29 mouse cellular contexts compared by ENCODE assay signal in the genomic region with DNA sequence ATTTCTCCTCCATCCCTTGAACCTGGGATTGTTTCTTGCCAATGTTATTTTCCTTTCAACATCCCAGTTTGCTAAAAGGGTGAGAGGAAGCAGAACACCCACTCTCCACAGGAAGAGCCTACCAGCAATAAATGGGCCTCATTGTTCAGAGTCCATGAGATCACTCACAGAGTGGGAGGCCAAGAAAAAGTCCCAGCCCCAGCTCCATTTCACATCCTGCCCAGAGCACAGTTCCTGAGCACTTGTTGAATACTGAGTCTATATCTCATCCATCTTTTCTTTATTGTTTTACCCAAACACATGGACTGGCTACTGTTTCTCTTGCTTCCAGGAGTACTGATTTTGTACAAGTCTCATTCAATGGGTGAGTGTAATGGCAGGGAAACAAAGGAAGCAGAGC. TPM values are rescaled to one million over a fixed set of nuclear protein-coding genes. Genes with fewer than 3 reads are reported as not detected.
DNase-seq lines count a peak whose midpoint lies in the region; TF ChIP-seq lines count a peak whose summit lies in the region.
"Had no signal": no experiment of that assay in that cellular context is flagged by ENCODE, and none has a peak within 500 bp of the region (broad histone marks: within the 10 kb centered on the region; RNA-seq: fewer than 3 reads in every experiment).

TSS of gene Gm17677 (plus strand) at position 301 of the 400 bp plus-strand sequence.

- TF ChIP-seq POLR2A in heart, adult 2 months (IDR thresholded peaks at IDR 0.05; ENCODE audit: insufficient read depth, low read depth, low read length), result no peak

- TF ChIP-seq EP300 in heart, adult 2 months (IDR thresholded peaks at IDR 0.05; ENCODE audit: insufficient read depth, low read depth, low read length), result no peak

- H3K36me3 ChIP-seq in heart, adult 2 months (ENCODE audit: control insufficient read depth, insufficient read depth, low read length), result no peaks in the 10 kb centered on the region
- H3K36me3 ChIP-seq: G1E had no signal

- H3K9ac ChIP-seq in heart, adult 2 months (ENCODE audit: low read depth, low read length), result no peak within 1 kb of the TSS

- intact Hi-C loops in heart, adult 2 months (cut with DNase I), result no loop called here
- intact Hi-C loops in heart, postnatal 10 days (cut with DNase I), result no loop called here

- no peaks in the 10 kb centered on the region for H3K27me3 ChIP-seq in heart, adult 2 months (ENCODE audit: control insufficient read depth, insufficient read depth, low read length)

- H3K4me3 ChIP-seq in heart, adult 2 months, result no peak within 1 kb of the TSS

- H3K4me1 ChIP-seq in heart, adult 2 months (ENCODE audit: control insufficient read depth, insufficient read depth, low read length), result no peaks in the 10 kb centered on the region

- TF ChIP-seq CTCF in heart, adult 2 months (IDR thresholded peaks at IDR 0.05), result no peak

- no peaks in the 10 kb centered on the region for H3K79me2 ChIP-seq in heart, adult 2 months (replicated peaks; ENCODE audit: control insufficient read depth, insufficient read depth, low read length)

- peak; percentile 8 for DNase-seq in 3T3-L1 (ENCODE audit: low read depth, low spot score)
- DNase-seq in Muller cell, postnatal 12 days (ENCODE audit: inconsistent ontology term), result peak; percentile 20
- peak; percentile 1 for DNase-seq in gonadal fat pad, adult 2 months (ENCODE audit: low read depth)
- DNase-seq in lung, postnatal 36 days, result no peak
- DNase-seq in heart, adult 2 months, result no peak
- no peak for DNase-seq in heart, postnatal 10 days
- DNase-seq: adrenal gland, adult 2 months; adrenal gland, adult 8-10 months; adrenal gland, postnatal 10 days; adrenal gland, postnatal 14 days; adrenal gland, postnatal 25 days; adrenal gland, postnatal 36 days; B cell, adult 2 months; cerebellum, adult 11 months; cerebellum, adult 11-12 months; cerebellum, adult 18-20 months; cerebellum, adult 2 months; cerebellum, adult 8-10 months had no signal

- H3K27ac ChIP-seq in heart, adult 2 months, result no peak within 1 kb of the TSS

RNA-seq across cellular contexts. Expression of gene Gm17677, which starts in this region (rescaled TPM):
- 14.9 and 24.8 TPM in 2 replicates for polyA plus RNA-seq in gonadal fat pad, adult 2 months (2012; rRNA removed)
- total RNA-seq in heart, adult 2 months (2021), result not detected
- not detected in 2 replicates for polyA plus RNA-seq in heart, adult 2 months (2012; rRNA removed)
- total RNA-seq in heart, postnatal 10 days (2021), result not detected
- total RNA-seq: adrenal gland, adult 18-20 months; adrenal gland, adult 2 months; adrenal gland, adult 8-10 months; adrenal gland, postnatal 10 days; adrenal gland, postnatal 14 days; adrenal gland, postnatal 25 days; adrenal gland, postnatal 36 days; adrenal gland, postnatal 4 days; CH12.LX; ES-E14; G1E; MEL had no signal
- polyA plus RNA-seq: activated CD4-positive, CD25-positive, alpha-beta regulatory T cell, adult 4 months; adrenal gland, adult 2 months; brain, embryonic 14.5 days; C2C12; CD4-positive, CD25-positive, alpha-beta regulatory T cell, adult 4 months; cerebellum, adult 2 months; G1E; Patski had no signal

Comparison
In these comparisons a context has a peak if more than half of its experiments do, and no peak if none do; other contexts are left out.
1. RNA of gene Gm17677 (polyA plus RNA-seq): 14.9 to 24.8 TPM in gonadal fat pad, adult 2 months; not detected in heart, adult 2 months; every median in the first group is over 10 times any median in the second.
2. DNase-seq: peak in 3T3-L1 (single experiment), Muller cell, postnatal 12 days (single experiment) and gonadal fat pad, adult 2 months (single experiment); none in lung, postnatal 36 days (single experiment), heart, adult 2 months (0 of 2) and heart, postnatal 10 days (0 of 2).